30 mouse cellular contexts compared by ENCODE assay signal in genomic region chr11:118330777-118331176, GRCm38 (mm10). TPM values are rescaled to one million over a fixed set of nuclear protein-coding genes. Genes with fewer than 3 reads are reported as not detected.
DNase-seq lines count a peak whose midpoint lies in the region; ATAC-seq and TF ChIP-seq lines count a peak whose summit lies in the region.
"Had no signal": no experiment of that assay in that cellular context is flagged by ENCODE, and none has a peak within 500 bp of the region (broad histone marks: within the 10 kb centered on the region; RNA-seq: fewer than 3 reads in every experiment).

No protein-coding gene starts in this region.

- no peak overlapping the region for H3K4me2 ChIP-seq in forebrain, embryonic 11.5 days (ENCODE audit: low read depth, low read length, severe bottlenecking)
- H3K4me2 ChIP-seq: embryonic facial prominence, embryonic 13.5 days; forebrain, embryonic 13.5 days; heart, embryonic 13.5 days; hindbrain, embryonic 12.5 days; kidney, embryonic 15.5 days; liver, embryonic 15.5 days; lung, embryonic 15.5 days; neural tube, embryonic 12.5 days had no signal

- intact Hi-C loops in gastrocnemius, postnatal 14 days (cut with DNase I; ENCODE audit: low total_unique reads) = no loop called here
- intact Hi-C loops in left cerebral cortex, postnatal 25 days (cut with DNase I) = no loop called here
- intact Hi-C loops in left cerebral cortex, postnatal 4 days (cut with DNase I) = no loop called here

- no peaks in the 10 kb centered on the region for H3K27me3 ChIP-seq in forebrain, embryonic 11.5 days (ENCODE audit: control insufficient read depth, insufficient read depth, low read length)
- H3K27me3 ChIP-seq: embryonic facial prominence, embryonic 13.5 days; forebrain, embryonic 13.5 days; heart, embryonic 13.5 days; hindbrain, embryonic 12.5 days; kidney, embryonic 15.5 days; lung, embryonic 15.5 days; neural tube, embryonic 12.5 days had no signal

- DNase-seq in gastrocnemius, postnatal 14 days = peak; percentile 2
- DNase-seq in gastrocnemius, postnatal 10 days = no peak
- DNase-seq in left cerebral cortex, postnatal 25 days (ENCODE audit: low spot score in 2 of 2) = peak; percentile 56 to 85
- DNase-seq in left cerebral cortex, postnatal 4 days = no peak
- peak; percentile 76 to 81 for DNase-seq in layer of hippocampus, adult 2 months (ENCODE audit: low spot score in 2 of 2)
- DNase-seq in right cerebral cortex, postnatal 14 days = peak; percentile 39
- no peak for DNase-seq in forebrain, embryonic 11.5 days (ENCODE audit: low spot score)
- DNase-seq in adrenal gland, postnatal 25 days = no peak
- DNase-seq: cerebellum, adult 2 months; cerebellum, postnatal 36 days; embryo, embryonic 11 days; heart, postnatal 14 days; kidney, adult 11 months; kidney, postnatal 4 days; liver; lung, postnatal 36 days; midbrain, embryonic 14.5 days; spleen, adult 18-20 months had no signal

- no peak overlapping the region; the same call in 1 of the 2 replicates for H3K4me3 ChIP-seq in layer of hippocampus, adult 2 months
- no peak overlapping the region for H3K4me3 ChIP-seq in forebrain, embryonic 11.5 days (ENCODE audit: low read depth, low read length)
- H3K4me3 ChIP-seq: embryonic facial prominence, embryonic 13.5 days; erythroblast, embryonic 14.5 days; forebrain, embryonic 13.5 days; heart, embryonic 13.5 days; hindbrain, embryonic 12.5 days; kidney, embryonic 15.5 days; limb, embryonic 10.5 days; liver, embryonic 15.5 days; lung, embryonic 15.5 days; megakaryocyte, embryonic 14.5 days; neural tube, embryonic 12.5 days had no signal

- H3K27ac ChIP-seq in layer of hippocampus, adult 2 months = peak overlapping the region; percentile 46
- no peak overlapping the region for H3K27ac ChIP-seq in forebrain, embryonic 11.5 days (ENCODE audit: low read depth, low read length)
- H3K27ac ChIP-seq: embryonic facial prominence, embryonic 13.5 days; forebrain, embryonic 13.5 days; heart, embryonic 13.5 days; hindbrain, embryonic 12.5 days; kidney, embryonic 15.5 days; limb, embryonic 10.5 days; liver, embryonic 15.5 days; lung, embryonic 15.5 days; neural tube, embryonic 12.5 days had no signal

- no peaks in the 10 kb centered on the region; the same call in 1 of the 2 replicates for H3K4me1 ChIP-seq in forebrain, embryonic 11.5 days (replicated peaks; ENCODE audit: control insufficient read depth, insufficient read depth, low read length)
- H3K4me1 ChIP-seq: liver, embryonic 15.5 days; megakaryocyte, embryonic 14.5 days had no signal

- TF ChIP-seq CTCF in layer of hippocampus, adult 2 months (conservative IDR thresholded peaks at IDR 0.05) = no peak

- H3K36me3 ChIP-seq in forebrain, embryonic 11.5 days (ENCODE audit: control insufficient read depth, insufficient read depth, low read length) = no peaks in the 10 kb centered on the region; the same call in 1 of the 2 replicates
- H3K36me3 ChIP-seq: liver, embryonic 15.5 days had no signal

- WGBS in forebrain, embryonic 11.5 days = 96% methylated on average over 16 of the region's 16 CpGs

- no peaks in the 10 kb centered on the region for H3K9me3 ChIP-seq in forebrain, embryonic 11.5 days (ENCODE audit: control insufficient read depth, low read length)
- H3K9me3 ChIP-seq: heart, embryonic 13.5 days; hindbrain, embryonic 12.5 days; kidney, embryonic 15.5 days; limb, embryonic 10.5 days; liver, embryonic 15.5 days; lung, embryonic 15.5 days; megakaryocyte, embryonic 14.5 days; neural tube, embryonic 12.5 days had no signal

- ATAC-seq in forebrain, embryonic 11.5 days (replicated peaks; ENCODE audit: low FRiP score) = no peak
- ATAC-seq: forebrain, embryonic 13.5 days had no signal

- no peak overlapping the region for H3K9ac ChIP-seq in forebrain, embryonic 11.5 days (ENCODE audit: low read length)
- H3K9ac ChIP-seq: embryonic facial prominence, embryonic 13.5 days; forebrain, embryonic 13.5 days; heart, embryonic 13.5 days; hindbrain, embryonic 12.5 days; kidney, embryonic 15.5 days; liver, embryonic 15.5 days; lung, embryonic 15.5 days; neural tube, embryonic 12.5 days had no signal

RNA-seq across cellular contexts. Expression of gene Cep295nl, which starts 11.5 kb away (rescaled TPM):
- 1 to 10 TPM; 1.3 TPM for total RNA-seq in gastrocnemius, postnatal 14 days (2021)
- total RNA-seq in gastrocnemius, postnatal 10 days (2021) = 1 to 10 TPM; 1.2 to 2.7 TPM
- total RNA-seq in left cerebral cortex, postnatal 25 days (2021) = 1 to 10 TPM in 1 of 2 experiments, under 1 TPM in 1; 0.66 to 1.2 TPM
- total RNA-seq in left cerebral cortex, postnatal 4 days (2021) = 1 to 10 TPM; 2.8 to 3.9 TPM
- 1 to 10 TPM; 1.1 to 1.6 TPM for total RNA-seq in layer of hippocampus, adult 2 months (2021)
- 0.44 and 0.60 TPM in 2 replicates for polyA plus RNA-seq in forebrain, embryonic 11.5 days (2014; fragmentation: Nextera tagmentation; extraction: Ambion mirVana)
- 1.1 and 3.4 TPM in 2 replicates for total RNA-seq in adrenal gland, postnatal 25 days (2021)
- total RNA-seq: granulocyte monocyte progenitor cell, adult 5-6 weeks had no signal
- polyA plus RNA-seq: erythroblast, embryonic 14.5 days; liver, embryonic 15.5 days had no signal

RNA-seq across cellular contexts. Expression of gene Timp2, which starts 24.8 kb away (rescaled TPM):
- total RNA-seq in gastrocnemius, postnatal 14 days (2021) = 100 to 1,000 TPM; 119 to 133 TPM
- total RNA-seq in gastrocnemius, postnatal 10 days (2021) = 100 to 1,000 TPM; 151 to 185 TPM
- total RNA-seq in left cerebral cortex, postnatal 25 days (2021) = 100 to 1,000 TPM; 254 to 273 TPM
- total RNA-seq in left cerebral cortex, postnatal 4 days (2021) = 100 to 1,000 TPM; 273 to 295 TPM
- total RNA-seq in layer of hippocampus, adult 2 months (2021) = 100 to 1,000 TPM; 168 to 196 TPM
- 48.0 and 50.8 TPM in 2 replicates for polyA plus RNA-seq in forebrain, embryonic 11.5 days (2014; fragmentation: Nextera tagmentation; extraction: Ambion mirVana)
- 43.1 and 51.3 TPM in 2 replicates for total RNA-seq in adrenal gland, postnatal 25 days (2021)

RNA-seq across cellular contexts. Expression of gene Usp36, which starts 40.7 kb away (rescaled TPM):
- 1 to 10 TPM; 9.8 TPM for total RNA-seq in gastrocnemius, postnatal 14 days (2021)
- total RNA-seq in gastrocnemius, postnatal 10 days (2021) = 10 to 100 TPM in 1 of 2 experiments, 1 to 10 TPM in 1; 9.7 to 14.1 TPM
- total RNA-seq in left cerebral cortex, postnatal 25 days (2021) = 10 to 100 TPM; 23.5 to 29.6 TPM
- 10 to 100 TPM; 27.3 to 30.2 TPM for total RNA-seq in left cerebral cortex, postnatal 4 days (2021)
- total RNA-seq in layer of hippocampus, adult 2 months (2021) = 10 to 100 TPM; 26.5 to 28.5 TPM
- polyA plus RNA-seq in forebrain, embryonic 11.5 days (2014; fragmentation: Nextera tagmentation; extraction: Ambion mirVana) = 16.7 and 17.3 TPM in 2 replicates
- 23.1 and 25.0 TPM in 2 replicates for total RNA-seq in adrenal gland, postnatal 25 days (2021)

Comparison
In these comparisons a context has a peak if more than half of its experiments do, and no peak if none do; other contexts are left out.
1. DNase-seq: peak in gastrocnemius, postnatal 14 days (single experiment), left cerebral cortex, postnatal 25 days (2 of 2), layer of hippocampus, adult 2 months (2 of 2) and right cerebral cortex, postnatal 14 days (single experiment); none in gastrocnemius, postnatal 10 days (single experiment), left cerebral cortex, postnatal 4 days (single experiment), forebrain, embryonic 11.5 days (single experiment) and adrenal gland, postnatal 25 days (single experiment).